Mouse (Mus musculus) heart, embryonic 15.5 days (tissue): ENCODE measurements at regions not wholly inside any gene's neighbourhood (a gene's known extent, or its start where the extent isn't known, plus 50 kb on each side); places are given as distances from the start of the nearest gene placed in this dataset.
"Not testable (repeated sequence)": the region's sequence is repeated elsewhere in the genome, so short reads cannot be mapped to it uniquely, and the experiment has no call there.

Experiments
- ATAC-seq: fragments of 200-750 bp; cut with Nextera tagmentation; replicated peaks from 2 replicates; pipeline ENCODE4 v1.8.0; 2017; ENCODE audit warnings: low read depth, moderate TSS enrichment; ENCODE audit not compliant: insufficient number of reproducible peaks, insufficient read depth, low FRiP score
- H3K27ac ChIP-seq: fragments of 300-500 bp; sonication (generic); 2 replicates; pipeline ENCODE4 v1.5.1; 2015; ENCODE audit warnings: mild to moderate bottlenecking, inconsistent platforms
- H3K27me3 ChIP-seq: fragments of 300-500 bp; sonication (generic); 2 replicates; pipeline ENCODE4 v1.6.1; 2015; ENCODE audit warnings: inconsistent platforms
- H3K36me3 ChIP-seq: fragments of 300-500 bp; sonication (generic); 2 replicates; pipeline ENCODE4 v1.6.1; 2015; ENCODE audit warnings: mild to moderate bottlenecking, inconsistent platforms
- H3K4me1 ChIP-seq: fragments of 300-500 bp; sonication (generic); replicated peaks from 2 replicates; pipeline ENCODE4 v1.6.1; 2015; ENCODE audit warnings: inconsistent platforms
- H3K4me2 ChIP-seq: fragments of 300-500 bp; sonication (generic); 2 replicates; pipeline ENCODE4 v1.6.1; 2015; ENCODE audit warnings: inconsistent platforms, mild to moderate bottlenecking, moderate library complexity
- H3K4me3 ChIP-seq: fragments of 300-500 bp; sonication (generic); 2 replicates; pipeline ENCODE4 v1.5.1; 2015; ENCODE audit warnings: mild to moderate bottlenecking, inconsistent platforms
- H3K9ac ChIP-seq: fragments of 300-500 bp; sonication (generic); 2 replicates; pipeline ENCODE4 v1.6.1; 2015; ENCODE audit warnings: mild to moderate bottlenecking, inconsistent platforms
- H3K9me3 ChIP-seq: fragments of 300-500 bp; sonication (generic); replicated peaks from 2 replicates; pipeline ENCODE4 v1.6.1; 2016; ENCODE audit warnings: inconsistent platforms
- WGBS: fragments of 180-500 bp; shearing (Covaris S2); methylation state at CpG from one replicate; pipeline ENCODE4 v1.1.7; 2015; ENCODE audit warnings: mixed read lengths; 5-methylcytosine and 5-hydroxymethylcytosine counted together

DNA sequence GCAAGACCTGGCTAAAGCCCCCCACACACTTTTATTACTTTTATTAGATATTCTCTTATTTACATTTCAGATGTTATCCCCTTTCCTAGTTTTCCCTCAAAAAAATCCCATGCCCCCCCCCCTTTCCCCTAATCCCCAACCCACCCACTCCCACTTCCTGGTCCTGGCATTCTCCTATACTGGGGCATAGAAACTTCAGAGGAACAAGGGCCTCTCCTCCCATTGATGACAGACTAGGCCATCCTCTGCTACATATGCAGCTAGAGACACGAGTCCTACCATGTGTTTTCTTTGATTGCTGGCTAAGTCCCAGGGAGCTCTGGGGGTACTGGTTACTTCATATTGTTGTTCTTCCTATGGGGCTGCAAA is 116.8 kb downstream of the Rfpl4b start:
- 57% methylated on average over 1 of the region's 1 CpGs for WGBS
- not testable (repeated sequence) for H3K4me2 ChIP-seq, H3K27me3 ChIP-seq, H3K27ac ChIP-seq, H3K9me3 ChIP-seq, ATAC-seq, H3K4me1 ChIP-seq, H3K9ac ChIP-seq, H3K4me3 ChIP-seq, H3K36me3 ChIP-seq

DNA sequence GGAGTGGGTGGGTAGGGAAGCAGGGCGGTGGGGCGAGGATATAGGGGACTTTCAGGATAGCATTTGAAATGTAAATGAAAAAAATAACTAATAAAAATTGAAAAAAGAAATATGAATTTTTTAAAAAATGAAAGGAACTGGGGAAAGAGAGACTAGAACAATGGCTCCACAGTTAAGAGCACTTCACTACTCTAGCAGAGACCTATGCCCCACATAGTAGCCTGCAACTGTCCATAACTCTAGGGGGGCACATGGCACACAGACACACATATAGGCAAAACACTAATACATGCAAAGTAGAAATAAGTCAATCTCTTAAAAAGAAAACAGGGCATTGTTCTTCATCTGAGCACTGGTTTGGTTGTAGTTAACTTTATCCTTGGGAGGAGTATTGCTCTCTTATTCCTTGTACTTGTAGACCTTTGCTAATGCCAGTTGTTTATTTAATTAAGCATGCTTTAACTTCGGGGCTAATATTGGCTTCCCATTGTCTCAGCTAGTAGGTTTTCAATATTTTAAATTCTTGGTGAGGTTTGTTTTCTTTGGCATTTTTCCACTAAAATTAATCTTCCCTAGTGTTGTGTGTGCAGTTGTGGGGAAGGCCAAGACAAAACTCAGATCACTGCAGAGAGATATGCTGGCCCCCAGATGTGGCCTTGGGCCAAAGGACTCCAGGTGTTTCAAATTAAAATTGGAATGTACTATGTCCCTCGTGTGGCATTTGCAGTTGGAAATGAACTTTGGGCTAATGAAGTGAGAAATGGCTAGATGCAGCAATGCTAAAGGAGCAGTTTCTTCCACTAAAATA is 117.4 kb downstream of the Rfpl4b start:
- H3K27ac ChIP-seq: no peak overlapping the region
- H3K9me3 ChIP-seq: no peaks in the 10 kb centered on the region
- no peak for ATAC-seq
- no peaks in the 10 kb centered on the region for H3K36me3 ChIP-seq
- H3K4me3 ChIP-seq: no peak overlapping the region
- 63% methylated on average over 4 of the region's 4 CpGs for WGBS
- H3K4me1 ChIP-seq: no peaks in the 10 kb centered on the region
- no peak overlapping the region for H3K4me2 ChIP-seq
- H3K9ac ChIP-seq: no peak overlapping the region
- H3K27me3 ChIP-seq: no peaks in the 10 kb centered on the region

DNA sequence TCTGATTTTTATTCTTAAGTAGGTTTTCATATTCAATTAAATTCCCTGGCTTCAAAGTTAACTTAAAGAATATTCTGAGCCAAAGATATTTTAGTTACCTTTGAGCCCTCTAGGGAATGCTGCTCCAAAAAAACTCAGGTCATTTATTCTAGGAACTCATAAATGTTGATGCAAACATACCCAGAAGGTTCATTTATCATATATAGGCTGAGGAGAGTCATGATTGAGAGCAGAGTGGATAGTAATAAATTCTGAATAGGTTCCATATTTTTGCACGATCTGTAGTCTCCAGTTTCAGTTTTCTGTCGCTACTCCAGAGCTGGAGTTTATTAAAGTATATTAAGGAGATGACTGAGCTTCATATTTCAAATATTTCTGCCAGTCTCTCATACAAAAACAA is 144.1 kb downstream of the Rfpl4b start:
- H3K36me3 ChIP-seq: no peaks in the 10 kb centered on the region
- no peak overlapping the region for H3K4me2 ChIP-seq
- no peak overlapping the region for H3K9ac ChIP-seq
- no peak overlapping the region for H3K4me3 ChIP-seq
- WGBS: 65% methylated on average over 2 of the region's 2 CpGs
- no peak overlapping the region for H3K27ac ChIP-seq
- no peaks in the 10 kb centered on the region for H3K27me3 ChIP-seq
- no peak for ATAC-seq
- H3K9me3 ChIP-seq: no peaks in the 10 kb centered on the region
- H3K4me1 ChIP-seq: no peaks in the 10 kb centered on the region

- Histone ChIP-seq H3K9ac (no peak overlapping the region), H3K27me3 (no peaks in the 10 kb centered on the region), H3K36me3 (no peaks in the 10 kb centered on the region), H3K4me3 (no peak overlapping the region), H3K4me1 (no peaks in the 10 kb centered on the region), H3K4me2 (no peak overlapping the region), H3K9me3 (no peaks in the 10 kb centered on the region), H3K27ac (no peak overlapping the region)
- no peak for ATAC-seq
Measured at GRCm38 (mm10) chr10:38668610-38669009, 153.0 kb downstream of the Rfpl4b start.

DNA sequence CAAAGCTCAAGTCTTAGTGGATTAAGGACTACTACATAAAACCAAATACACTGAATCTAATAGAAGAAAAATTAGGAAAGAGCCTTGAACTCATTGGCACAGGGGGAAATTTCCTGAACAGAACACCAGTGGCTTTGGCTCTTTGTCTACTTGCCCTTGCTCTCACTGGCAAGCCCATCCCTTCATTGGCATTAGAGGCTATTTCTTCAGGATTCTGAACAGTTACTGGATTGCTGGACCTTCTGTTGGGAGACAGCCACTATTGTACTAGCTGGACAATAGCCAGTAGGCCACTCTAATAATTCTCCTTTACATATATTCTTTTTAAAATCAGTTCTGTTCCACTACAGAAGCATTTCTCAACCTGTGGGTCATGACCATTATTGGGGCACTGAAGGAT is 153.7 kb downstream of the Rfpl4b start:
- H3K9ac ChIP-seq: no peak overlapping the region
- no peak overlapping the region for H3K4me2 ChIP-seq
- no peaks in the 10 kb centered on the region for H3K27me3 ChIP-seq
- no peak overlapping the region for H3K27ac ChIP-seq
- H3K4me1 ChIP-seq: no peaks in the 10 kb centered on the region
- H3K36me3 ChIP-seq: no peaks in the 10 kb centered on the region
- ATAC-seq: no peak
- H3K9me3 ChIP-seq: no peaks in the 10 kb centered on the region
- no peak overlapping the region for H3K4me3 ChIP-seq

- H3K27me3 ChIP-seq: no peaks in the 10 kb centered on the region
- H3K27ac ChIP-seq: no peak overlapping the region
- no peak overlapping the region for H3K4me2 ChIP-seq
- no peak for ATAC-seq
- H3K9me3 ChIP-seq: no peaks in the 10 kb centered on the region
- WGBS: 64% methylated on average over 1 of the region's 1 CpGs
- no peaks in the 10 kb centered on the region for H3K4me1 ChIP-seq
- no peak overlapping the region for H3K4me3 ChIP-seq
- no peak overlapping the region for H3K9ac ChIP-seq
- H3K36me3 ChIP-seq: no peaks in the 10 kb centered on the region
Measured at GRCm38 (mm10) chr10:38635695-38636094, 185.9 kb downstream of the Rfpl4b start.

DNA sequence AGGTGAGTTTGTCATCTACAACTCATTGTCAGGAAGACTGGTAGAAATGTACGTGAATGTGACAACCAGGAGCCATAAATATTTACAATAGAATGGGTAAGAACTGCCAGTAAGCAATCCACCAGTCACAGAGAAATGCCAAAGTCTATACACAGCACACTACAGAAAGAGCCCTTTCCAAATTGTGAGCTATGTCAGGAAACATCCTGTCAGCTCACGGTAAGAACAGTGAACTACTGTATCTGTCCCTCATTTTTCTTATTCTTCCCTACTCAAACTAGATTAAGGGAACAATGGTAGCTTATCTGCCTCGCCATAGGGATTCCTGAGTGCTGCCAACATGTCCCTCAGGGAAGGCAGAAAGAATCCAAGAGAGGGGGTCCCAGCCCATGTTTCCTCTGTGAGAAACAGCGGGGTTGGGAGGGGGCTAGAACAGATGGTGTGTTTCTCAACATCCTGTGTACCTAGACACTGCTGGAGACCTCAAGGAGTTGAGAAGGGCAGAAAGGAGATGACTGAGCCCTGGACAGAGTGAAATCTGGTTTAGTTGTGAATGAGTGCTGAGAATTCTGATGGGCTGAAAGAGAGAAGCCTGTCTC is 191.6 kb downstream of the Rfpl4b start:
- no peaks in the 10 kb centered on the region for H3K36me3 ChIP-seq
- H3K4me1 ChIP-seq: no peaks in the 10 kb centered on the region
- no peak for ATAC-seq
- 51% methylated on average over 4 of the region's 4 CpGs for WGBS
- H3K4me2 ChIP-seq: no peak overlapping the region
- no peak overlapping the region for H3K4me3 ChIP-seq
- no peaks in the 10 kb centered on the region for H3K9me3 ChIP-seq
- H3K27me3 ChIP-seq: no peaks in the 10 kb centered on the region
- H3K9ac ChIP-seq: no peak overlapping the region
- no peak overlapping the region for H3K27ac ChIP-seq

DNA sequence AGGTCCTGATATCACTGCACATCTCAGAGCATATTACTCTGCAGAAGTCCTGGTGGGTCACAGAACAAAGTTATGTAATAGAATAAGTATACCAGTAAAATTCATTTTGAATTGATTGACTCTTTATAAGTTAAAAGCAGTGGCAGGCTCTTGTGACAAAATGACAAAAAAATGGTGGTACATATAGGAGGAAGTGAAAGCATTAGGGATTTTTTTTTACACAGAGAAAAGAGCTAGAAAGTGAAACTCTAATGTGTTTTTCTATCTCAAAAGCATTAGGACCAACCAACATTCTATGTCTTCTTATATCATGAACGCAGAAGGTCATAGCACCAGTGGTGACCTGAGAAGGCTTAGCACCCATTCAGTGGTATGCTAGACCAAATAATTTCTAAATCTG is 198.2 kb downstream of the Rfpl4b start:
- H3K9me3 ChIP-seq: no peaks in the 10 kb centered on the region
- no peak for ATAC-seq
- H3K36me3 ChIP-seq: no peaks in the 10 kb centered on the region
- H3K4me3 ChIP-seq: no peak overlapping the region
- WGBS: 88% methylated on average over 1 of the region's 1 CpGs
- no peaks in the 10 kb centered on the region for H3K27me3 ChIP-seq
- no peak overlapping the region for H3K9ac ChIP-seq
- no peak overlapping the region for H3K4me2 ChIP-seq
- H3K4me1 ChIP-seq: no peaks in the 10 kb centered on the region
- no peak overlapping the region for H3K27ac ChIP-seq

- no peak for ATAC-seq
- H3K9ac ChIP-seq: no peak overlapping the region
Measured at GRCm38 (mm10) chr10:38609606-38610510, 211.7 kb downstream of the Rfpl4b start.

GRCm38 (mm10) chr10:38586061-38586460 is 235.5 kb downstream of the Rfpl4b start:
- H3K9me3 ChIP-seq: no peaks in the 10 kb centered on the region

More at GRCm38 (mm10) chr10:38609606-38610510, 211.7 kb downstream of the Rfpl4b start:
- Histone ChIP-seq H3K4me1 (no peaks in the 10 kb centered on the region), H3K27ac (no peak overlapping the region), H3K36me3 (no peaks in the 10 kb centered on the region), H3K4me2 (no peak overlapping the region), H3K4me3 (no peak overlapping the region), H3K27me3 (no peaks in the 10 kb centered on the region), H3K9me3 (no peaks in the 10 kb centered on the region)
- WGBS: 76% methylated on average over 5 of the region's 5 CpGs

DNA sequence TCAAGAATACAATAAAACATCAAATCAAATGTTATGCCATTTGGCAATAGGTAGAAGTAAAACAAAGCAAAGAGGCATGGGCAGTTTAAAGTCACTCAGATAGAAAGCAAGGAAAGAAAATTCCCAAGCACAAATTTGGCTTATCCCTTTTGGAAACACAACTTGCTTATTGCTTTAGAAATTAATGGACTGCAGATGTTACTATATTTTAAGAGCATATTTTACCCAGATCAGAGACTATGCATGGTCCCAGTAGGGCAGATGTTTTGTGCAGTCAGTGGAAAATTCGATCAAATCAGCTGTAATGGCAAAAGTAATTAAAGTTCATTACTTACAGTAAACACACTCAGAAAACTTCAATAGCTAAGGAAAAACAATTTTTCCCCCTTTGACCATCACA is 245.9 kb downstream of the Rfpl4b start:
- no peak overlapping the region for H3K9ac ChIP-seq
- H3K4me3 ChIP-seq: no peak overlapping the region
- WGBS: 75% methylated on average over 1 of the region's 1 CpGs
- no peak overlapping the region for H3K4me2 ChIP-seq
- ATAC-seq: no peak
- no peaks in the 10 kb centered on the region for H3K9me3 ChIP-seq
- H3K36me3 ChIP-seq: no peaks in the 10 kb centered on the region
- no peaks in the 10 kb centered on the region for H3K4me1 ChIP-seq
- no peaks in the 10 kb centered on the region for H3K27me3 ChIP-seq
- H3K27ac ChIP-seq: no peak overlapping the region

More at GRCm38 (mm10) chr10:38586061-38586460, 235.5 kb downstream of the Rfpl4b start:
- no peak overlapping the region for H3K4me2 ChIP-seq
- H3K27ac ChIP-seq: no peak overlapping the region
- H3K4me3 ChIP-seq: no peak overlapping the region
- no peaks in the 10 kb centered on the region for H3K4me1 ChIP-seq
- 67% methylated on average over 2 of the region's 2 CpGs for WGBS
- no peaks in the 10 kb centered on the region for H3K36me3 ChIP-seq
- H3K9ac ChIP-seq: no peak overlapping the region
- no peaks in the 10 kb centered on the region for H3K27me3 ChIP-seq
- ATAC-seq: no peak
